Mouse (Mus musculus) bone marrow, adult 2 months (tissue): Measurements from ENCODE around the gene Kcnab2. TPM values are rescaled to one million over a fixed set of nuclear protein-coding genes. Genes with fewer than 3 reads are reported as not detected.

Experiments
- H3K27ac ChIP-seq: fragments of 200-500 bp; 2 replicates; pipeline ENCODE4 v1.5.1; 2012; ENCODE audit warnings: low read depth, mild to moderate bottlenecking, control low read depth, inconsistent platforms, low read length; ENCODE audit not compliant: control insufficient read depth, poor library complexity, insufficient read depth
- H3K4me1 ChIP-seq: fragments of 200-500 bp; 2 replicates; pipeline ENCODE4 v1.6.1; 2011; ENCODE audit warnings: low read length; ENCODE audit not compliant: control insufficient read depth, insufficient read depth
- H3K4me3 ChIP-seq: fragments of 200-500 bp; replicated peaks from 2 replicates; pipeline ENCODE3; 2011; ENCODE audit warnings: mild to moderate bottlenecking, low read depth, low read length, control low read depth; ENCODE audit not compliant: control insufficient read depth
- CTCF ChIP-seq: fragments of 200-500 bp; IDR thresholded peaks from 2 replicates; pipeline ENCODE4 v1.5.1; 2011; ENCODE audit warnings: low read length, control low read depth; ENCODE audit not compliant: control insufficient read depth, insufficient read depth
- POLR2A ChIP-seq: fragments of 200-500 bp; IDR thresholded peaks from 2 replicates; pipeline ENCODE4 v1.6.1; 2011; ENCODE audit warnings: low read depth, mild to moderate bottlenecking, control low read depth, low read length, borderline replicate concordance; ENCODE audit not compliant: control insufficient read depth
- WGBS: fragments of 180-500 bp; shearing (Covaris S2); methylation state at CpG from one replicate; pipeline ENCODE4 v1.1.7; 2018; 5-methylcytosine and 5-hydroxymethylcytosine counted together
- polyA plus RNA-seq: library from polyadenylated mRNA; stranded (reverse); fragments of >200 nt; gene quantifications from 2 replicates; pipeline ENCODE4 v1.2.4, GENCODE M21; 2011; ENCODE audit warnings: low replicate concordance; ENCODE audit not compliant: missing spikeins, insufficient read depth, insufficient read length

The Kcnab2 gene
- polyA plus RNA-seq, 1 experiment: 38.7 TPM

GRCm38 (mm10) chr4:152465116-152465515 is 12.6 kb downstream of the Kcnab2 start:
- Histone ChIP-seq H3K4me1 (no peaks in the 10 kb centered on the region), H3K4me3 (no peak overlapping the region), H3K27ac (no peak overlapping the region)
- TF ChIP-seq CTCF (no peak), POLR2A (no peak)
- WGBS: 69% methylated on average over 8 of the region's 8 CpGs

GRCm38 (mm10) chr4:152463147-152463546 is 14.5 kb downstream of the Kcnab2 start:
- no peaks in the 10 kb centered on the region for H3K4me1 ChIP-seq
- no peak overlapping the region for H3K4me3 ChIP-seq
- H3K27ac ChIP-seq: no peak overlapping the region
- no peak for TF ChIP-seq CTCF
- no peak for TF ChIP-seq POLR2A
- WGBS: 85% methylated on average over 9 of the region's 9 CpGs

- no peak for TF ChIP-seq POLR2A
- TF ChIP-seq CTCF: no peak
- H3K4me1 ChIP-seq: peaks cover 1% of the 10 kb centered on the region; the same call in 1 of the 2 replicates
- 86% methylated on average over 12 of the region's 12 CpGs for WGBS
- no peak overlapping the region for H3K27ac ChIP-seq
- H3K4me3 ChIP-seq: no peak overlapping the region
Observed at GRCm38 (mm10) chr4:152462516-152462915, 15.2 kb downstream of the Kcnab2 start.

GRCm38 (mm10) chr4:152457673-152458072 is 20.0 kb downstream of the Kcnab2 start:
- WGBS: 81% methylated on average over 4 of the region's 4 CpGs
- Histone ChIP-seq H3K4me1 (peaks cover 1% of the 10 kb centered on the region; the same call in 1 of the 2 replicates), H3K27ac (no peak overlapping the region), H3K4me3 (no peak overlapping the region)
- TF ChIP-seq CTCF: no peak
- no peak for TF ChIP-seq POLR2A

- WGBS: 83% methylated on average over 18 of the region's 18 CpGs
- Histone ChIP-seq H3K4me1 (peaks cover 1% of the 10 kb centered on the region; the same call in 1 of the 2 replicates), H3K4me3 (no peak overlapping the region), H3K27ac (no peak overlapping the region)
- TF ChIP-seq CTCF (no peak), POLR2A (no peak)
Observed at GRCm38 (mm10) chr4:152456609-152457008, 21.1 kb downstream of the Kcnab2 start.

GRCm38 (mm10) chr4:152454153-152454552 is 23.5 kb downstream of the Kcnab2 start:
- TF ChIP-seq POLR2A: no peak
- TF ChIP-seq CTCF: no peak
- H3K4me3 ChIP-seq: no peak overlapping the region
- H3K27ac ChIP-seq: no peak overlapping the region
- whole genome bisulfite sequencing: 88% methylated on average over 12 of the region's 12 CpGs
- peaks cover 2% of the 10 kb centered on the region; the same call in 1 of the 2 replicates for H3K4me1 ChIP-seq

- TF ChIP-seq CTCF: no peak
- TF ChIP-seq POLR2A: no peak
- Histone ChIP-seq H3K27ac (no peak overlapping the region), H3K4me1 (peaks cover 2% of the 10 kb centered on the region; the same call in 1 of the 2 replicates), H3K4me3 (no peak overlapping the region)
- WGBS: 81% methylated on average over 10 of the region's 10 CpGs
Observed at GRCm38 (mm10) chr4:152453079-152453478, 24.6 kb downstream of the Kcnab2 start.

- Histone ChIP-seq H3K27ac (no peak overlapping the region), H3K4me3 (no peak overlapping the region), H3K4me1 (peaks cover 5% of the 10 kb centered on the region)
- WGBS: 69% methylated on average over 6 of the region's 6 CpGs
- TF ChIP-seq CTCF (0 out of 2 replicates have a peak, but pooled peaks have one; percentile 7), POLR2A (no peak)
Observed at GRCm38 (mm10) chr4:152451371-152451770, 26.3 kb downstream of the Kcnab2 start.

GRCm38 (mm10) chr4:152448666-152449018 is 29.0 kb downstream of the Kcnab2 start:
- TF ChIP-seq CTCF: no peak
- TF ChIP-seq POLR2A: peak; percentile 70
- H3K4me3 ChIP-seq: peak overlapping the region; percentile 80
- H3K4me1 ChIP-seq: peaks cover 11% of the 10 kb centered on the region
- peak overlapping the region; percentile 85 for H3K27ac ChIP-seq
- under 1% methylated on average over 8 of the region's 8 CpGs for WGBS
